Mouse (Mus musculus): ENCODE results near the gene Riok2. TPM values are rescaled to one million over a fixed set of nuclear protein-coding genes. Genes with fewer than 3 reads are reported as not detected.
A peak's percentile ranks its signal among the peaks of the same experiment; 100 is the strongest.

The Riok2 gene
- total and polyA plus RNA-seq, 2 experiments from 2014 or later, result 16.2 to 31.0 TPM

DNA sequence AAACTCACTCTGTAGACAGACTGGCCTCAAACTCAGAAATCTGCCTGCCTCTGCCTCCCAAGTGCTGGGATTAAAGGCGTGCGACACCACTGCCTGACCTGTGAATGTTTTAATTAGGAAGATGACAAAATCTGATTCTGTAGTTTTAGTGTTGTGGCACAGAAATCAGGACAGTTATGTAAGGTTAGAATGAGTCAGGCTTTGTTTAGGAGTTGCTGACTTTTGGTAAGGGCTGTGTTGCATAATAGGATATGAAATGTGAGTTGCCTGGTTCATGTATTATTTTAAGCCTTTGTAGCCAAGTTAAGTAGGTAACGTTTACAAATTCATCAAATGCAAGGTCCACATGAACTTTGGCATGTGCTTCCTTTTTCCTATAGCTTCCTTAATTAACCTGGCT, 1.5 kb downstream of the Riok2 start:
- no peak overlapping the region for H3K9ac ChIP-seq

DNA sequence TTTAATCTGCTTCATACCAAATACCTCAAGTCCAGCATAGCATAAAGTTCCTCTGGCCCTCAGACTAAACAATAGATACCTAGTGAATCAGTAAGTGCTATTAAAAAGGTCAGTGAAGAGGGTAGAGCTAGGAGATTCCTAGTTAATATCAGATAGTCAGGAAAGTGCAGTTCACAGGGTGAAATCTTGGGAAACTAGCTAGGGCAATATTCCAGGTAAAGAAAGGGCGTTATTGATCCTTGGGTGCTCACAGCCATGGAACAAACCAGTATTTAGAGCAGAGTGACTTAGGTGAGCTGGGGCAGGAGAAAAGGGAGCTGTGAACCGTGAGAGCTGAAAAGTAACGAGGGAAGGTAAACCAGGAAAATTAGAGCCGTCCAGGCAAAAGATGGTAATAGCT, 9.6 kb downstream of the Riok2 start:
- Histone ChIP-seq H3K36me3 (ENCODE audit: insufficient read depth) (peaks cover 43% of the 10 kb centered on the region), H3K4me1 (ENCODE audit: insufficient read depth) (no peaks in the 10 kb centered on the region), H3K4me2 (ENCODE audit: low read depth) (no peak overlapping the region), H3K27me3 (ENCODE audit: insufficient read depth, low read length) (no peaks in the 10 kb centered on the region), H3K4me3 (ENCODE audit: low read depth, low read length) (no peak overlapping the region), H3K27ac (ENCODE audit: low read depth, low read length) (no peak overlapping the region), H3K9ac (no peak overlapping the region), H3K9me3 (ENCODE audit: low read length) (no peaks in the 10 kb centered on the region)
- no peak for ATAC-seq
- DNase-seq, result no peak
- no peak for TF ChIP-seq CTCF (IDR thresholded peaks at IDR 0.05; ENCODE audit: low read depth)
- 90% methylated on average over 4 of the region's 4 CpGs for WGBS

More for the DNA sequence above, 1.5 kb downstream of the Riok2 start:
- Histone ChIP-seq H3K4me1 (ENCODE audit: insufficient read depth) (0 out of 2 replicates have a peak, but pooled peaks cover 3% of the 10 kb centered on the region), H3K4me3 (ENCODE audit: low read depth, low read length) (no peak overlapping the region), H3K27ac (ENCODE audit: low read depth, low read length) (no peak overlapping the region), H3K27me3 (ENCODE audit: insufficient read depth, low read length) (no peaks in the 10 kb centered on the region), H3K9me3 (ENCODE audit: low read length) (no peaks in the 10 kb centered on the region), H3K36me3 (ENCODE audit: insufficient read depth) (peaks cover 8% of the 10 kb centered on the region; the same call in 1 of the 2 replicates), H3K4me2 (ENCODE audit: low read depth) (peak overlapping the region; percentile 72)
- TF ChIP-seq CTCF (IDR thresholded peaks at IDR 0.05; ENCODE audit: low read depth), result no peak
- 92% methylated on average over 3 of the region's 3 CpGs for WGBS
- DNase-seq (no peak), ATAC-seq (no peak)

DNA sequence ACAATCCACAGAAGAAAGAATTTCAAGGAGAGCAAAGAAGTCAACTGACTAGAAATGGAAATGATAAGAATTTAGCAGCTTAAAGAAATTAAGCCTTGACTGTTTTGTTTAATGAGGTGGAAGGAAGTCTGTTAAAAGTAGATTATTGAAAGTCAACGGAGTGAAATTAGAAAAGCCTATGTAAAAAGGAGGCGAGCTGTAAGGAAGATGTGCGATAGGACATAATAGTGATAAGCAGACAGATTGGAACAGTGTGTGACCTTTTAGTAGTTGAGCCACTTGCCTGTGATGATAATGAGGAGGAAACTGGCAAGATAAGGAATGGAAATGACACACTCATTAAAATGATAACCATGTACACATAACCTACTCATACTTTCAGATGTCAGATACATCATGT, 10.4 kb downstream of the Riok2 start:
- 92% methylated on average over 3 of the region's 3 CpGs for WGBS
- no peak for ATAC-seq

DNA sequence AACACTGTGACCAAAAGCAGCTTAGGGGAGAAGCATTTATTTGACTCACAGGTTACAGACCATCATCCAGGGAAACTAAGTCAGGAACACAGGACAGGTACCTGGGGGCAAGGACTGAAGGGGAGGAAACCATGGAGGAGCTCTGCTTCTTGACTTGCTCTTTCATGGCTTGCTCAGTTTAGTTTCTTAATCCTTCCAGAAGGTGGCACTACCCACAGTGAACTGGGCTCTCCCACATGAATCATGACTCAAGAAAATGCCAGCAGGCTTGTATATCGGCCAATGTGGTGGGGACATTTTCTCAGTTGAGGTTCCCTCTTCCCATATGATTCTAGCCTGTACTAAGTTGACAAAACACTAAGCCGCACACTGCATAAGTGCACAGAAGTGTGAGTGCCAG, 12.0 kb downstream of the Riok2 start:
- no peak overlapping the region for H3K9ac ChIP-seq
- TF ChIP-seq CTCF (IDR thresholded peaks at IDR 0.05; ENCODE audit: low read depth), result peak; percentile 35; the same call in 1 of the 2 replicates
- ATAC-seq, result peak; percentile 45
- no peak overlapping the region for H3K4me2 ChIP-seq (ENCODE audit: low read depth)
- H3K4me3 ChIP-seq (ENCODE audit: low read depth, low read length), result no peak overlapping the region
- no peak for DNase-seq
- 75% methylated on average over 2 of the region's 2 CpGs for WGBS
- H3K27me3 ChIP-seq (ENCODE audit: insufficient read depth, low read length), result no peaks in the 10 kb centered on the region
- H3K36me3 ChIP-seq (ENCODE audit: insufficient read depth), result peaks cover 47% of the 10 kb centered on the region
- H3K27ac ChIP-seq (ENCODE audit: low read depth, low read length), result no peak overlapping the region
- H3K9me3 ChIP-seq (ENCODE audit: low read length), result no peaks in the 10 kb centered on the region
- H3K4me1 ChIP-seq (ENCODE audit: insufficient read depth), result no peaks in the 10 kb centered on the region

More for the DNA sequence above, 10.4 kb downstream of the Riok2 start:
- no peak for DNase-seq
- Histone ChIP-seq H3K4me2 (ENCODE audit: low read depth) (no peak overlapping the region), H3K9me3 (ENCODE audit: low read length) (no peaks in the 10 kb centered on the region), H3K9ac (no peak overlapping the region), H3K27me3 (ENCODE audit: insufficient read depth, low read length) (no peaks in the 10 kb centered on the region), H3K27ac (ENCODE audit: low read depth, low read length) (no peak overlapping the region), H3K4me1 (ENCODE audit: insufficient read depth) (no peaks in the 10 kb centered on the region), H3K36me3 (ENCODE audit: insufficient read depth) (peaks cover 44% of the 10 kb centered on the region), H3K4me3 (ENCODE audit: low read depth, low read length) (no peak overlapping the region)
- TF ChIP-seq CTCF (IDR thresholded peaks at IDR 0.05; ENCODE audit: low read depth), result no peak

DNA sequence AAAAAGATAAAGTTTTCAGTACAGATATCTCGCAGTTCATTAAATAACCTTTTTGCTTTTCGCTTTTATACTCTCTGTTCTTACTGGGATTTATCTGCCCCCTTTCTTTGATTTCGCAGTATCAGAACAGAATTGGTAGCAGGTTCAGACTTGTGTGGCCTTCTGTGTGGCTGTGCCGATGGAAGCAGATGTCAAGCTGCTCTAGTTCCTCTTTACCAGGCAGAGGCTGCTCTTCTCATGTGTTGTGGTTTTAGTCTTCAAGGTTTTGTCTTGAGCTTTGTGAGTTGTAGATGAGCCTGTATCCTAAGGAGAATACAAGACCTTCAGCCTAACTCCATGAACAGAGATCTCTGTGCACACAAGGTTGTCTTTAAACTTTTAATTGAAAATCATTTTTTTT, 17.7 kb downstream of the Riok2 start:
- DNase-seq (no peak), ATAC-seq (no peak)
- no peak overlapping the region for H3K9ac ChIP-seq
- H3K4me1 ChIP-seq (ENCODE audit: insufficient read depth), result no peaks in the 10 kb centered on the region
- no peak overlapping the region for H3K4me3 ChIP-seq (ENCODE audit: low read depth, low read length)
- H3K9me3 ChIP-seq (ENCODE audit: low read length), result no peaks in the 10 kb centered on the region
- peaks cover 27% of the 10 kb centered on the region for H3K36me3 ChIP-seq (ENCODE audit: insufficient read depth)
- H3K4me2 ChIP-seq (ENCODE audit: low read depth), result no peak overlapping the region
- WGBS, result 81% methylated on average over 4 of the region's 4 CpGs
- no peak for TF ChIP-seq CTCF (IDR thresholded peaks at IDR 0.05; ENCODE audit: low read depth)
- H3K27ac ChIP-seq (ENCODE audit: low read depth, low read length), result no peak overlapping the region
- H3K27me3 ChIP-seq (ENCODE audit: insufficient read depth, low read length), result no peaks in the 10 kb centered on the region

DNA sequence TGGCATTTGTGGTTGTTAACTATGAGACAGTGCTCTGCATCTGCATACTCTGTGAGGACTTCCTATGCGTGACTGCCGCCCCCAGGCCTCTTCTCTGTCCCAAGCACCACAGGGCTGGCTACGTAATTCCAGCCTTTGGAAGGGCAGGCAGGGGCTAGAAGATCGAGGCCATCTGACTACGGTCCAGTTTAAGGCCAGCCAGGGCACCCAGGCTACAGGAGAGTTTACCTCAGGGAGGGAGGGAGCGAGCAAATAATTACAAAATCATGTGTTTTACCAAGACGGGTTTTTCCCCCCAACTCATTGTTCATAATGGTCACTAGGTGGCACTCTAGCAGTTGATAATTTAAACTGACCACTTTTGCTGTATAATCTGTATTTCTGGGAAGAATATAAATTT, 18.8 kb downstream of the Riok2 start:
- peak; percentile 25 for ATAC-seq

DNA sequence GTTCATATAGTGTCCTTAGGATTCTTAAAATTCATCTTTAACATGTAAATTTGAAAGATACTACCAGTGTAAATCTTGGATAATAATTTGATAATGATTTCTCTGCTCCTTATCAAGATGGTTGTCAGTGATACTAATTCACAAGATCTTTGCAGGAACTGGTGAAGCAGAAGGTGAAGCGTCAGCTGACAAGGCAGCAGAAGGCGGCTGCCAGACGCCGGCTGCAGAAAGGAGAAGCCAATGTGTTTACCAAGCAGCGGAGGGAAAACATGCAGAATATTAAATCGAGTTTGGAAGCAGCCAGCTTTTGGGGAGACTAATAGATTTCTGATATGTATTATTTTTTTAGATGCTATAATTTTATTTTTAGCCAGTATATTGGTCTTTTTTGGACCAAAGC, 19.2 kb downstream of the Riok2 start:
- H3K4me3 ChIP-seq (ENCODE audit: low read depth, low read length), result no peak overlapping the region
- ATAC-seq (peak; percentile 56), DNase-seq (no peak)
- no peaks in the 10 kb centered on the region for H3K4me1 ChIP-seq (ENCODE audit: insufficient read depth)
- TF ChIP-seq CTCF (IDR thresholded peaks at IDR 0.05; ENCODE audit: low read depth), result no peak
- H3K9ac ChIP-seq, result no peak overlapping the region
- peaks cover 21% of the 10 kb centered on the region for H3K36me3 ChIP-seq (ENCODE audit: insufficient read depth)
- 49% methylated on average over 6 of the region's 6 CpGs for WGBS
- no peaks in the 10 kb centered on the region for H3K9me3 ChIP-seq (ENCODE audit: low read length)
- H3K27ac ChIP-seq (ENCODE audit: low read depth, low read length), result no peak overlapping the region
- H3K4me2 ChIP-seq (ENCODE audit: low read depth), result no peak overlapping the region
- no peaks in the 10 kb centered on the region for H3K27me3 ChIP-seq (ENCODE audit: insufficient read depth, low read length)

More for the DNA sequence above, 18.8 kb downstream of the Riok2 start:
- Histone ChIP-seq H3K36me3 (ENCODE audit: insufficient read depth) (peaks cover 21% of the 10 kb centered on the region), H3K4me3 (ENCODE audit: low read depth, low read length) (no peak overlapping the region), H3K9ac (no peak overlapping the region), H3K27ac (ENCODE audit: low read depth, low read length) (no peak overlapping the region; the same call in 1 of the 2 replicates), H3K4me1 (ENCODE audit: insufficient read depth) (no peaks in the 10 kb centered on the region), H3K27me3 (ENCODE audit: insufficient read depth, low read length) (no peaks in the 10 kb centered on the region), H3K9me3 (ENCODE audit: low read length) (no peaks in the 10 kb centered on the region), H3K4me2 (ENCODE audit: low read depth) (no peak overlapping the region)
- DNase-seq, result no peak
- 54% methylated on average over 7 of the region's 7 CpGs for WGBS
- peak; percentile 49 for TF ChIP-seq CTCF (IDR thresholded peaks at IDR 0.05; ENCODE audit: low read depth)
